Comparison of ENCODE assay signal across 8 mouse cellular contexts in the genomic region with DNA sequence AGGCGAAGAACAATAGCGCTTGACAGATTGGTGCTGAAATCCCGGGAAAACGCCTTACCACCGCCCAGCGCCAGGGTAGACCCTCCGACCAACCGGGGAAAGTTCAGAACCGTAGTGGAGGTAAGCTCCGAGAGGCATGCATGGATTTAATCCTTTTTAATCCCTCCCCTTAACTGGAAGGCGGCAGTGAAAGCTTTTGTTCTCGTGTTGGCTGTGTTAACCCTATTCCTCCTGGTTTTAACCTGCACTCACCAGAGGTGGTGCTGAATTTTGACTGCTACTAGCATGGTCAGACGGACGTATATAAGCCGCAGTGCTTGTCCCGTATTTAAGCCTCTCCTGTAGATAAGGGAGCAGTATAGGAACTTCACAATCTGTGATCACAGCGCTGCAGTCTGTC.
DNase-seq lines count a peak whose midpoint lies in the region; ATAC-seq lines count a peak whose summit lies in the region.

No protein-coding gene starts in this region.

- H3K27ac ChIP-seq in kidney, embryonic 14.5 days (ENCODE audit: low read depth, low read length) = no peak overlapping the region
- H3K27ac ChIP-seq in intestine, embryonic 14.5 days (ENCODE audit: low read depth) = no peak overlapping the region
- no peak overlapping the region for H3K27ac ChIP-seq in neural tube, embryonic 12.5 days

- no peak overlapping the region; the same call in 1 of the 2 replicates for H3K4me2 ChIP-seq in kidney, embryonic 14.5 days (replicated peaks; ENCODE audit: low read depth, low read length)
- H3K4me2 ChIP-seq in intestine, embryonic 14.5 days (ENCODE audit: low read length) = peak overlapping the region; percentile 23; the same call in 1 of the 2 replicates
- H3K4me2 ChIP-seq in neural tube, embryonic 12.5 days (replicated peaks) = peak overlapping the region; percentile 23

- H3K36me3 ChIP-seq in kidney, embryonic 14.5 days (ENCODE audit: control insufficient read depth, insufficient read depth, low read length) = no peaks in the 10 kb centered on the region
- no peaks in the 10 kb centered on the region for H3K36me3 ChIP-seq in intestine, embryonic 14.5 days (ENCODE audit: control insufficient read depth, insufficient read depth, low read length)
- no peaks in the 10 kb centered on the region for H3K36me3 ChIP-seq in neural tube, embryonic 12.5 days

- H3K27me3 ChIP-seq in kidney, embryonic 14.5 days (ENCODE audit: control insufficient read depth, insufficient read depth, low read length) = no peaks in the 10 kb centered on the region
- no peaks in the 10 kb centered on the region for H3K27me3 ChIP-seq in intestine, embryonic 14.5 days (replicated peaks; ENCODE audit: control insufficient read depth, insufficient read depth, low read length)
- no peaks in the 10 kb centered on the region for H3K27me3 ChIP-seq in neural tube, embryonic 12.5 days (replicated peaks)

- H3K9ac ChIP-seq in kidney, embryonic 14.5 days (ENCODE audit: low read depth, low read length) = no peak overlapping the region
- no peak overlapping the region for H3K9ac ChIP-seq in intestine, embryonic 14.5 days (ENCODE audit: low read length)
- H3K9ac ChIP-seq in neural tube, embryonic 12.5 days = no peak overlapping the region

- no peak for ATAC-seq in kidney, embryonic 14.5 days (ENCODE audit: low FRiP score, low TSS enrichment)
- no peak for ATAC-seq in intestine, embryonic 14.5 days (replicated peaks; ENCODE audit: low FRiP score, low TSS enrichment, low read depth)
- no peak for ATAC-seq in neural tube, embryonic 12.5 days (ENCODE audit: low FRiP score, low read depth)

- H3K4me1 ChIP-seq in kidney, embryonic 14.5 days (ENCODE audit: control insufficient read depth, insufficient read depth, low read length) = no peaks in the 10 kb centered on the region
- H3K4me1 ChIP-seq in intestine, embryonic 14.5 days (replicated peaks; ENCODE audit: control insufficient read depth, insufficient read depth, low read length) = no peaks in the 10 kb centered on the region
- no peaks in the 10 kb centered on the region for H3K4me1 ChIP-seq in neural tube, embryonic 12.5 days

- H3K4me3 ChIP-seq in kidney, embryonic 14.5 days (ENCODE audit: low read length) = peak overlapping the region; percentile 6; the same call in 1 of the 2 replicates
- H3K4me3 ChIP-seq in intestine, embryonic 14.5 days (ENCODE audit: low read depth, low read length) = no peak overlapping the region; the same call in 1 of the 2 replicates
- no peak overlapping the region for H3K4me3 ChIP-seq in neural tube, embryonic 12.5 days

- DNase-seq in kidney, postnatal 36 days = no peak
- peak; percentile 0 for DNase-seq in embryo, embryonic 10.5 days (ENCODE audit: low spot score)
- DNase-seq in intestine, embryonic 14.5 days (ENCODE audit: low spot score) = no peak
- no peak for DNase-seq in gastrocnemius, postnatal 4 days (ENCODE audit: low spot score in 2 of 2)
- DNase-seq in right cerebral cortex, adult 18-20 months = no peak
- no peak for DNase-seq in kidney, postnatal 14 days

- WGBS in kidney, embryonic 14.5 days = 61% methylated on average over 17 of the region's 17 CpGs
- 60% methylated on average over 17 of the region's 17 CpGs for WGBS in intestine, embryonic 14.5 days
- 59% methylated on average over 17 of the region's 17 CpGs for WGBS in neural tube, embryonic 12.5 days

- peaks cover 13% of the 10 kb centered on the region for H3K9me3 ChIP-seq in kidney, embryonic 14.5 days (ENCODE audit: control insufficient read depth, low read length)
- no peaks in the 10 kb centered on the region for H3K9me3 ChIP-seq in intestine, embryonic 14.5 days (ENCODE audit: control insufficient read depth, low read length)
- H3K9me3 ChIP-seq in neural tube, embryonic 12.5 days = peaks cover 36% of the 10 kb centered on the region
